Mouse (Mus musculus): ENCODE measurements around the gene Pkdcc. TPM values are rescaled to one million over a fixed set of nuclear protein-coding genes. Genes with fewer than 3 reads are reported as not detected.
A peak's percentile ranks its signal among the peaks of the same experiment; 100 is the strongest.

Gene Pkdcc
- total and polyA plus RNA-seq, 2 experiments from 2014 or later: 4.1 to 57.9 TPM

DNA sequence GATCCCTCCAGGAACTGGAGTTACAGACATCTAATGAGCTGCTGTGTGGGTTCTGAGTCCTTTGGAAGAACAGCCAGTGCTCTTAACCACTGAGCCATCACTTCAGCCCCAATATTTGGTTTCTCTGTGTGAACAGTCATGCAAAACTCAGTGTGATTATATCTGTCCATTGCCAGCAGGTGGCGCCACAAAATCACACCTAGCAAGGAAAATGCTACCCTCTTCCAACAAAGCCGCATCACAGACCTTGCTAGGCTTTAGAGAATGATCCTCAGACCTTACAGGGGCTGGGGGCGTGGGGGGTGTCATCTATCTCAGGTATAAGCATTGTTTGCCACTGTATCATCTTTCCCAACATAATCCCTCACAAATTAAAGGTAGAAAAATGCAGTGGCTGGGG lies 56.4 kb downstream of the Pkdcc start:
- Histone ChIP-seq H3K27me3 (ENCODE audit: insufficient read depth, low read length) (no peaks in the 10 kb centered on the region), H3K27ac (ENCODE audit: low read depth, low read length) (no peak overlapping the region), H3K4me2 (ENCODE audit: low read depth) (no peak overlapping the region), H3K4me3 (ENCODE audit: low read depth, low read length) (no peak overlapping the region), H3K36me3 (ENCODE audit: insufficient read depth) (no peaks in the 10 kb centered on the region), H3K9me3 (ENCODE audit: low read length) (no peaks in the 10 kb centered on the region), H3K9ac (no peak overlapping the region), H3K4me1 (ENCODE audit: insufficient read depth) (0 out of 2 replicates have a peak, but pooled peaks cover 2% of the 10 kb centered on the region)
- peak; percentile 14; the same call in 1 of the 2 replicates for ATAC-seq
- TF ChIP-seq CTCF (IDR thresholded peaks at IDR 0.05; ENCODE audit: low read depth): peak; percentile 94
- DNase-seq: peak; percentile 91
- 3% methylated on average over 3 of the region's 3 CpGs for WGBS

DNA sequence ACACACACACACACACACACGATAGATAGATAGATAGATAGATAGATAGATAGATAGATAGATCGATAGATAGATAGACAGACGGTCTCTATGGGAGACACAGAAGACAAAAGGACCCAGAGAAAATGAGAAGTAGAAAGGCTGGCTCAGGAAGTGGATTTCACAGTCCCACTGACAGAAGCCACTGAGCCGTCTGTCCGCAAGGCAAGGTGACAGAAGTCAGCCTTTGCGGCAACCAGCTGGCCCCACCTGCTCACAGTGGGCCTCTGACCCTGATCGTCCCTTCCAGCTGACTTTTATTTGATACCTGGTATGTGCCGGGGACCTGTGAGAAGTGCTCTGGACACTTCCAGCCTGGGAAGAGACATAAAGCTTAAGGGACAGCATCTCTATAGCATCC lies 57.5 kb downstream of the Pkdcc start:
- TF ChIP-seq CTCF (IDR thresholded peaks at IDR 0.05; ENCODE audit: low read depth): no peak
- ATAC-seq (no peak), DNase-seq (no peak)
- Histone ChIP-seq H3K9ac (no peak overlapping the region), H3K27me3 (ENCODE audit: insufficient read depth, low read length) (no peaks in the 10 kb centered on the region), H3K27ac (ENCODE audit: low read depth, low read length) (no peak overlapping the region), H3K9me3 (ENCODE audit: low read length) (no peaks in the 10 kb centered on the region), H3K4me3 (ENCODE audit: low read depth, low read length) (no peak overlapping the region), H3K36me3 (ENCODE audit: insufficient read depth) (no peaks in the 10 kb centered on the region), H3K4me1 (ENCODE audit: insufficient read depth) (0 out of 2 replicates have a peak, but pooled peaks cover 8% of the 10 kb centered on the region), H3K4me2 (ENCODE audit: low read depth) (no peak overlapping the region)
- 77% methylated on average over 8 of the region's 8 CpGs for WGBS

DNA sequence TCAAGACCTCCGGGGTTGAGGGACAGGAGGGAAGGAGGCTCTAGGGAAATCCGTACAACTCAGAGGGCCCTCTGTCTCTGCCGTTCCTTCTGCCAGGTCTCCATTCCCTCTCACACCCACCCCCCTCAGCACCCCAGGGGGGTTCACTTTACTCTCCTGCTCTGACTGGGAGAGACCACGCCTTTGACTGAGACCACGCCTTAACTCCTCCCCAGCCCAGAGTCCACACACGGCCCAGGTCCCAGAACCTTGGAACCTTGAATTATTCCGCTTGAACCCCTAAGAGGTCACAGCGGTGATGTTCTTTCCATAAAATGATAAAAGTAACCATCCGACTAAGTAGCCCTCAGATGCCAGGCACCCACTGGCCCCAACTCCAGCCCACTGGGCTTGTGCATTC lies 58.5 kb downstream of the Pkdcc start:
- no peak for ATAC-seq
- Histone ChIP-seq H3K27ac (ENCODE audit: low read depth, low read length) (no peak overlapping the region), H3K4me3 (ENCODE audit: low read depth, low read length) (no peak overlapping the region), H3K4me1 (ENCODE audit: insufficient read depth) (0 out of 2 replicates have a peak, but pooled peaks cover 8% of the 10 kb centered on the region), H3K9ac (no peak overlapping the region), H3K27me3 (ENCODE audit: insufficient read depth, low read length) (no peaks in the 10 kb centered on the region), H3K9me3 (ENCODE audit: low read length) (no peaks in the 10 kb centered on the region), H3K4me2 (ENCODE audit: low read depth) (no peak overlapping the region), H3K36me3 (ENCODE audit: insufficient read depth) (no peaks in the 10 kb centered on the region)
- WGBS: 25% methylated on average over 9 of the region's 9 CpGs
- TF ChIP-seq CTCF (IDR thresholded peaks at IDR 0.05; ENCODE audit: low read depth): no peak
- DNase-seq: no peak

DNA sequence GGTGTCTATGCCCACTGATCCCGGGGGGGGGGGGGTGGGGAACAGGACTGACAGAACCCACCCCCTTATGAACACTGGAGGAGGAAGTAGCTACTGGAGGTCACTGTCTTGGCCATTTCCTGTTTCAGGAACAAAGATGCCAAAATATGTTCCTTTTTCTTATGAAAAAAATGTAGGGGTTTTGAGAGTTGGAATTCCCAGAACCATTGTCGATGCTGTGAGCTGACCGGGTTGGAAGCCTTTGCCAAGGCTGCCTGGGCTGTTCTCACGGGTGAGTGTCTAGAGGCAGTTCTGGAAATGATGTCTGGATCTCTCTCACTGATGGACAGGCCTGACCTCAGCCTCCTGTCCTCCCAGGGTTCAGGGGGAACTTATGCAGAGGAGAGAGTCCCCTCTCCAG lies 59.0 kb downstream of the Pkdcc start:
- 49% methylated on average over 4 of the region's 4 CpGs for WGBS
- no peaks in the 10 kb centered on the region for H3K9me3 ChIP-seq (ENCODE audit: low read length)
- no peak for TF ChIP-seq CTCF (IDR thresholded peaks at IDR 0.05; ENCODE audit: low read depth)
- DNase-seq: no peak
- ATAC-seq: no peak
- 0 out of 2 replicates have a peak, but pooled peaks cover 8% of the 10 kb centered on the region for H3K4me1 ChIP-seq (ENCODE audit: insufficient read depth)
- no peaks in the 10 kb centered on the region for H3K27me3 ChIP-seq (ENCODE audit: insufficient read depth, low read length)
- no peak overlapping the region for H3K9ac ChIP-seq
- H3K27ac ChIP-seq (ENCODE audit: low read depth, low read length): no peak overlapping the region
- no peaks in the 10 kb centered on the region for H3K36me3 ChIP-seq (ENCODE audit: insufficient read depth)
- no peak overlapping the region for H3K4me2 ChIP-seq (ENCODE audit: low read depth)
- no peak overlapping the region for H3K4me3 ChIP-seq (ENCODE audit: low read depth, low read length)

Other genes with a start within 250 kb of the Pkdcc start
- gene Eml4, start 135.6 kb downstream of the Pkdcc start, total RNA-seq (2014; rRNA removed): 51.5 and 58.7 TPM in 2 replicates
- gene Eml4, start 135.6 kb downstream of the Pkdcc start, polyA plus RNA-seq (2015; fragmentation: Nextera tagmentation; extraction: Ambion mirVana): 12.9 and 20.0 TPM in 2 replicates

Data from forebrain, postnatal 0 days (tissue).